Mouse (Mus musculus): ENCODE data around the gene Mamld1.
A peak's percentile ranks its signal among the peaks of the same experiment; 100 is the strongest.

Gene Mamld1

DNA sequence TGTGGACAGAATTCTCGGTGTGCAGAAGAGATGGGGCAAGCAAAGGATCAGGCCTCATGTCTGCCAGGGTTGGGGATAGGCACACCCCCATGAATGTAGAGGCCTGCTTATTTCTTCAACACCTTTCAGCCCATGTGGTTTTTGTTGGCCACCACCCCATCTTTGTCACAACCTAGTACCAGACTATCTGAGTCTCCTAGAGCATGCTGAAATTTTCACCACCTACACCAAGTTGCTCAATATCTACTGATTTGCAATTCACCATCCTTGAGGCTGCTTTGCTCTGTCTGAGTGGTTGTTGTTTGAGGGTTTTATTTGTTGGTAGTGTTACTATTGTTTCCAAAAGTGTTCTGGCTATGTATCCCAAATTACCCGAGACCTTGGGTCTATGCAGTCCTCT lies 91.3 kb downstream of the Mamld1 start:
- no peak for DNase-seq

DNA sequence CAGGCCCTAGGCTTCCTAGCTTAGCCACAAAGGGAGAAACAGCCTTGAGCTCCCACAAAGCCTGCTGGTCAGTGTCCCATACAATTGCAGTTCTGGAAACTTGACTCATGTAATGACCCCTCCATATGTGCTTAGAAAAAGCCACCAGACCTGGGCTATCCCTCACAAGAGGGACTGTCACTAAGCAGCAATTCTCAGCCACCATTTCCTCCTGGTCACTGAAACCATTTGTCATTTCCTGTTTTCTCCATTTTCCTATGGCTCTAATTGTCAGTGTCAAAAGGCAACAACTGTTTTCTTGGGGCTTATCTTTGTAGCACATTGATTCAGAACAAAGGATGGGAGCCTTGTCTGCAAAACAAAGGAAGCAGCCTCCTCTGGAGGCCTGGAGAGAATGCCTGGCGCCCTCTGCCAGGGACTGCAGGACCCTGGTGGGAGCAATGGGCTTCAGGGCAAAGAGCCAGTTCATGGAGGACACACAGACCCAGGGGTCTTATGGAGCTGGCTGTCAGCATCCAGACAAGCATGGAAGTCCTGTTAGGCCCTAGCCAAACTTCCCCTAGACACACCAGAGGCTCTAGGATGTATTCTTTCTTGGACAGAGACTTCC lies 99.5 kb downstream of the Mamld1 start:
- no peak for DNase-seq

DNA sequence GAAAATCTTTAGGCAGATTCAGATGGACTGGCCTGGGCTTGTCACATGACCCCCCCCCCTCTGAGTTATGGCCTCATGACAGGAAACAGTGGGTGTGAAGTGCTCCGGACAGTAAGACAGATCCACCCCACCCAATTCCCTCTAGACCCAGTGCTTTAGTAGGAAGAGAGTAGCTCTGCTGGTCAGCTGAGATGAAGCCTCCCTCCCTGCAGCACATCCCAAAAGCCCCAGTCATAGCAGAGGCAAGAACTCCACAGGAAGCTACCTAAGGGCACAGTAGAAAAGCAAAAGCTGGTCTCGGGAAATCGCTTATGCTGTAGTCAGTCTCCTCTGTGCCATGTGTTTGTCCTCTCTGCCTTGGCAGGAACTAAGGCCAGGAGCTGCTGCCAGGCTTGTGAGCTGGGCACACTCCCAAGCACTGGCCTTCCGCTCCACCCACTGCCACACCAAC lies 100.5 kb downstream of the Mamld1 start:
- DNase-seq: peak; percentile 28 to 32

DNA sequence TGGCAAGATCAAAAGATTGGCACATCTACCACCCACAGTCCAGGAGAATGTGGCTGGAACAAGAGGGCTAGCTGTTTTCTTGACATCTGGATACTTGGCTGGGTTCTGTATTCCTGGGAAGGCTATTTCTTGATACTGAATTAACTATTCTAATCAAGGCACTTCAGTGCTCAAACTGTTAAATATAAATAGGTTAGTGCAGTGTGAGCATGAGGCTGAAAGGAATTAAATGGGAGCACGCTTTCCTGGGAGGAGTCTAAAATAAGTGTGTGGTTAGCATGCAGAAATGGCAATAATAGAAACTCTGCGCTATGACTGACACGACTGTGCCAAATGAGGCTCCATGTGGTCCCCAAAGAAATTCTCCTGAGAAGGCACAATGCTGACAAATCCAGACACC lies 131.5 kb downstream of the Mamld1 start:
- DNase-seq: no peak

DNA sequence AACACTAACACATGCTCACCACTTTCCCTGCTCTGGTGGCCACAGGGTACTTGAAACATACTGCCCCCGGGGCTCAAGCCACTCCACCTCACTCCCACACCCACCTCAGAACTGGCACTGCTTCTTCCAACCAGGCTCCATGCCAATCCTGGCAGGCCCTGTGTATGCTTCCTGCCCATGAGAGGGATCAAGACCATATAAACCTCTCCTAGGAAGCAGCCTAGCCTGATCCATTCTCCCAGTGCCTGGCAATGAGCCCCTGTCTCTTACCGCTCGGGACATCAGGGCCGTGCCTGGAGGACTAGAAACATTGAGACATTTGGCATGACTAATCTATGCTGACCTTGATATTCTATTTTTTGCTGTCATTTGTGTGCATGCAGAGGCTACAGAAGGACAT lies 133.6 kb downstream of the Mamld1 start:
- no peak for DNase-seq

DNA sequence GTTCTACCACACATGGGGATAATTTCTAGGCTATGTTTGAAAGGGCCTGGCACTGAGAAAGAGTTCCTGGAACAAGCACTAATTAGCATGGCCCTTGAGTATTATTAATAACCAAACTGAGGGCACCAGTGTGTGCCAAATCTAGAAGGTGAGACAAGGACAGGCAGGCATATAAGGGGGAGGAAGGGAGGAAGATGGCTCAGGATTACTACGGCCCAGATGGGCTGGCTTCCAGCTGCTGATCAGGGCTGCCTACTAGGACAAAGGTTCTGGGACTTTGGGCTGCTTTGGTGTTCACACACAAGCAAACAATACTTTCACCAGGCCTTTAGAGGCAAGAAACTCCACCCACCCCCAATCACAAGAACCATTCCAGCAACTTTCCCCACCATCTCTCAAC lies 136.3 kb downstream of the Mamld1 start:
- DNase-seq: peak; percentile 34 to 52

DNA sequence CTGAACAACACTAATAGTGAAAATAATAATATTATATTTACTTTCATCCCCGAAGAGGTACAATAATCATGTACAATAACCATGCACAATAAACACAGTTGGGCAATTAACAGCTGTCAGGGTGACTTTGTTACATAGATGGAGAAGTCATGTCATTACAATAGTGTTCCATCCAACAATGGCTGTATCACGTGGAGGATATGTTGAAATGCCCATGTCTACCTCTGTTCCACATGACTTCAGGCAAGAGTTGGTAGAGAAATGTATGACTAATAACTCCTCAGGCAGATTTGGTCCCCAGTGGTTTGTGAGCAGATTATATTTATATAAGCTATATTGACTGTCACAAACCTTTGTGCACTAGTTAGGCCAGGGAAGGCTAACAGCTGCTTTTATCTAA lies 154.7 kb downstream of the Mamld1 start:
- DNase-seq: no peak

Measured in kidney, adult 8-10 months (tissue).